Mouse (Mus musculus): ENCODE results near the gene Itpr1.

The Itpr1 gene

GRCm38 (mm10) chr6:108527560-108527959 lies 314.7 kb downstream of the Itpr1 start:
- no peak for DNase-seq

GRCm38 (mm10) chr6:108527993-108528392 lies 315.1 kb downstream of the Itpr1 start:
- DNase-seq = no peak

GRCm38 (mm10) chr6:108529150-108529549 lies 316.3 kb downstream of the Itpr1 start:
- peak in 1 of 2 experiments; percentile 32 for DNase-seq

- no peak for DNase-seq
Observed at GRCm38 (mm10) chr6:108530781-108531323, 318.0 kb downstream of the Itpr1 start.

- DNase-seq = no peak
Observed at GRCm38 (mm10) chr6:108531324-108532311, 318.7 kb downstream of the Itpr1 start.

GRCm38 (mm10) chr6:108532486-108533179 lies 319.7 kb downstream of the Itpr1 start:
- no peak for DNase-seq

GRCm38 (mm10) chr6:108534139-108534538 lies 321.2 kb downstream of the Itpr1 start:
- no peak for DNase-seq

GRCm38 (mm10) chr6:108534596-108534995 lies 321.7 kb downstream of the Itpr1 start:
- DNase-seq = no peak

- no peak for DNase-seq
Observed at GRCm38 (mm10) chr6:108535309-108535708, 322.4 kb downstream of the Itpr1 start.

- DNase-seq = no peak
Observed at GRCm38 (mm10) chr6:108536546-108537317, 323.8 kb downstream of the Itpr1 start.

- no peak for DNase-seq
Observed at GRCm38 (mm10) chr6:108538406-108538805, 325.5 kb downstream of the Itpr1 start.

GRCm38 (mm10) chr6:108540441-108540840 lies 327.5 kb downstream of the Itpr1 start:
- DNase-seq = no peak

- DNase-seq = no peak
Observed at GRCm38 (mm10) chr6:108544917-108545316, 332.0 kb downstream of the Itpr1 start.

- DNase-seq = peak; percentile 24 to 37
Observed at GRCm38 (mm10) chr6:108545464-108545863, 332.6 kb downstream of the Itpr1 start.

- no peak for DNase-seq
Observed at GRCm38 (mm10) chr6:108548413-108548812, 335.5 kb downstream of the Itpr1 start.

GRCm38 (mm10) chr6:108549495-108549935 lies 336.6 kb downstream of the Itpr1 start:
- DNase-seq = no peak

GRCm38 (mm10) chr6:108551725-108552620 lies 339.1 kb downstream of the Itpr1 start:
- no peak for DNase-seq

- DNase-seq = no peak
Observed at GRCm38 (mm10) chr6:108553013-108553412, 340.1 kb downstream of the Itpr1 start.

GRCm38 (mm10) chr6:108553536-108553935 lies 340.6 kb downstream of the Itpr1 start:
- DNase-seq = no peak

- no peak for DNase-seq
Observed at GRCm38 (mm10) chr6:108554389-108554788, 341.5 kb downstream of the Itpr1 start.

- DNase-seq = no peak
Observed at GRCm38 (mm10) chr6:108554878-108555277, 342.0 kb downstream of the Itpr1 start.

All from cerebellum, postnatal 10 days (tissue).